Mouse (Mus musculus) urinary bladder, postnatal 25 days (tissue): Measurements from ENCODE around the gene Gm32717.
"Not testable (repeated sequence)": the region's sequence is repeated elsewhere in the genome, so short reads cannot be mapped to it uniquely, and the experiment has no call there.

Experiments used
- DNase-seq: peaks from one replicate; pipeline ENCODE4 v3.0.0; 2022; ENCODE audit warnings: low spot score

The Gm32717 gene

DNA sequence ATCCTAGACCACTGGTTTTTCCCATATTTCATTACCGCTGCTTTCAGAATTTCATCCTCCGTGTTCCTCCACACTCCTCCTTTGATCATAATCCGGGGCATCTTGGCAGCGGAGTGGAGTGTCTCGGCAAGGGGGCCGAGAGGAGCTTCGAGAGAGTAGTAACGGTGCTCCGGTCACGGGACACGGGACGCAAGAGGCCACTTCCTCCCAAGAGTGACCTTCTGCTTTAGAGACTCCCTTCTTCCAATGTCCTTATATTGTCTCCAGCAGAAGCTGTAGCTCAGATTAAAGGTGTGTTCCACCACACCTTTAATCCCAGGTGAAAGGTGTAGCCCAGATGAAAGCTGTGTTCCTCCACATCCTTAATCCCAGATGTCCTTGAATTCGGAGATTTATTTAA lies at the start of gene Gm32717:
TSS of gene Gm32717 (minus strand) at position 101 of the 400 bp plus-strand sequence.
- not testable (repeated sequence) for DNase-seq

DNA sequence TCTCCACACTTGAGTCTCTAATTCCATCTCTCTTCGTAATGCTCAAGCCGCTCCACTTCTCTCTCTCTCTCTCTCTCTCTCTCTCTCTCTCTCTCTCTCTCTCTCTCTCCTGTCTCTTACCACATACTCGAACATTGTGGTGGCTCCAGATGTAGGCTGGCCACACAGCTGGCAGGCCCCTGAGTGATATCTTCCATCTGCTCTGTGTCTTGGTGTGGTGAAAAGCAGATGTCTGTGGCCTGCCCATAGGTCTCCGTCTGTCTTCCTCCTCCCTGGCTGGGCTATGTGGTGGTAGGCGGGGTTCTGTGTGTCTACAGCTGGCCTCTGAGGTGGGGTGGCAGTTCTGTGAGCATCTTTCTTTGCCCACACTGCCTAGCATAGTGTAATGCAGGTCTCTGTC lies 42.4 kb upstream of the Gm32717 start:
- not testable (repeated sequence) for DNase-seq

DNA sequence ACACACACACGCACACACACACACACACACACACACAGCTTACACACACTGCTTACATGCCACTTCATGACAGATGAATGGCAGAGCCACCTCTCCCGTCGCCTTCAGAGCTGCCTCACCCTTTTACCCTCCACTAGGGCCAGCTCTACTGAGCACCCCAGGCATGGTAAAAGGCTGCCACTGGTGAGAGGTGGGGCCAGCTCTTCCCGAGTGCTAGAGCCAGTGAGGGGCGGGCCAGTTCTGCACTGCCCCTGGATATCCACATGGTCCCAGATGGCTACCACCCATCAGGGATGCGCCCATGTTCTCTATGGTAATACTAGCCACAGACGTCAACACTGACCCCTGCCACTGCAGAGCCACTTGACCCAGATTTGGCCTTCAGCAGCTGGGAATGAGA lies 42.0 kb upstream of the Gm32717 start:
- DNase-seq, result not testable (repeated sequence)

DNA sequence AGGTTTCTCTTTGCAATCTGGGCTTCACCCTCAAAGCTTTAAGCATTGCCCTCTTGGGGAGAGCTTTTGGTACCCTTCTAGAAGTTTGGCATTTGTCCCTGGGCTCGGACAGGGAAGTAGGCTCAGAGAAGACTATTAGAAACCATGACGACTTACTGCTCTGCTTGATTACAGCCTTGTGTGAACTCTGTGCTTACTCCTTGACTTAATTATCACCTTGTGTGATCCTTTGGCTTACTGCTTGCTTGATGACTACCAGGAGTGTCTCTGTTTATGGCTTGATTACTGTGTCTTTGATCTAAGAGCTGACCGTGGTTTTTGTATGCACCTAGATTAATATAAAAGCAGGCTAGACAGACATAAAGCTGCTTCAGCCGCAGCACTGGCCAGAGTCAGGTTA lies 37.5 kb upstream of the Gm32717 start:
- not testable (repeated sequence) for DNase-seq

DNA sequence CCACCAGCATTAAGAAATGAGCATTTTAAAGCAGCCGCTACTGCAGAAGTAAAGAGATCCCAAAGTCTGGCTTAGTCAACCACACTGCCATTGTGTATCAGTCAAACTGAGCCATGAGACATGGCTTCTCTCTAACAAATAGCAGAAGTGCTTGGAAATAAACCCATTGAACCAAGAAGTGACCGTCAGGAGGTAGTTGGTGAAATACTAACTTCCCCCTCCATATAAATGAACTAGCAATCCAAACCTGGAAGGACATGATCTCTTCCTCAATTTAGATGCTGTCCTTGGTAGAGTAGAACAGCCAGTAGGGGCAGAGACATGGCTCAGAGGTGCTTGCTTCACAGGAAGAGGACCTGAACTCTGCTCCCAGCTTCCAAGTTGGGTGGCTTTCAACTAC lies 30.8 kb upstream of the Gm32717 start:
- DNase-seq, result not testable (repeated sequence)

DNA sequence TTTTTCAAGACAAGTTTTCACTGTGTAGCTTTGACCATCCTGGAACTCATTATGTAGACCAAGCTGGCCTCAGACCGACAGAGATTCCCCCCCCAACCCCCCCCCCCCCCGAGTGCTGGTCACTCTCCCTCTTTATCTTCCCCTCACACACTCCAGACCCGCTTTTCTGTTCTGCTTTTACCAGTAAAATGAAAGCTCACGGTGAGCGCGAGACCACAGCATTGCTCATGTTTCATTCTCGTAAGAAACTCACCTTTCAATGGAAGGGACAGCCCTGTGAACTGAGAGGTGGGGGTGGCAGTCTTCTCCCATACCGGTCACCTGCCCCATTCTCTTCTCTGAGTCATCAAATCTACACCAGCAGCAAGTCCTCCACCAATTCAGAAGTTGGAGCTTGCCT lies 28.2 kb upstream of the Gm32717 start:
- DNase-seq, result not testable (repeated sequence)

DNA sequence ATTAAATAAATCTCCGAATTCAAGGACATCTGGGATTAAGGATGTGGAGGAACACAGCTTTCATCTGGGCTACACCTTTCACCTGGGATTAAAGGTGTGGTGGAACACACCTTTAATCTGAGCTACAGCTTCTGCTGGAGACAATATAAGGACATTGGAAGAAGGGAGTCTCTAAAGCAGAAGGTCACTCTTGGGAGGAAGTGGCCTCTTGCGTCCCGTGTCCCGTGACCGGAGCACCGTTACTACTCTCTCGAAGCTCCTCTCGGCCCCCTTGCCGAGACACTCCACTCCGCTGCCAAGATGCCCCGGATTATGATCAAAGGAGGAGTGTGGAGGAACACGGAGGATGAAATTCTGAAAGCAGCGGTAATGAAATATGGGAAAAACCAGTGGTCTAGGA lies 17.8 kb upstream of the Gm32717 start, which contains the start of gene Gm32802:
TSS of gene Gm32802 (plus strand) at position 301 of the 400 bp plus-strand sequence.
- not testable (repeated sequence) for DNase-seq

DNA sequence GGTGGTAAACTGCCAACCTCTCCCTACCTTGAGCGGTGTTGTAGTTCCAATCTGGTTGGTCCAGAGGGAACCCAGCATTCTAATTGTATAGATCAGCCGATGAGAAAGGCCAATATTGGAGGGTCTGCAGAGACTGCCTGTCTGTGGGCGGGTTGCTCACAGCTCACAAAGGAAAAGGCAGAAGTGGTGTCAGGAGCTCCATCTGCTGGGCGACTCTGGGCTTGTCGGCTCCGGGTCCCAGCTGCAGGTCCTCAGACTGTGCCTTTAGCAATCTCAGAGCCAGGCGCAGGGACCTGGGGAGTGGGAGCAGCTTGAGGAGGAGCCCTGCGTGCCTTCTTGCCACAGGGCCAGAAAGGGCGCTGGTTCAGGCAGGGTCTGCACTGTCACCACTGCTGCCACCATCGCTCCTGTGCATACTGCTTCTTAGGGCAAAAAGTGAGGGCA lies 10.3 kb upstream of the Gm32717 start:
- no peak for DNase-seq

DNA sequence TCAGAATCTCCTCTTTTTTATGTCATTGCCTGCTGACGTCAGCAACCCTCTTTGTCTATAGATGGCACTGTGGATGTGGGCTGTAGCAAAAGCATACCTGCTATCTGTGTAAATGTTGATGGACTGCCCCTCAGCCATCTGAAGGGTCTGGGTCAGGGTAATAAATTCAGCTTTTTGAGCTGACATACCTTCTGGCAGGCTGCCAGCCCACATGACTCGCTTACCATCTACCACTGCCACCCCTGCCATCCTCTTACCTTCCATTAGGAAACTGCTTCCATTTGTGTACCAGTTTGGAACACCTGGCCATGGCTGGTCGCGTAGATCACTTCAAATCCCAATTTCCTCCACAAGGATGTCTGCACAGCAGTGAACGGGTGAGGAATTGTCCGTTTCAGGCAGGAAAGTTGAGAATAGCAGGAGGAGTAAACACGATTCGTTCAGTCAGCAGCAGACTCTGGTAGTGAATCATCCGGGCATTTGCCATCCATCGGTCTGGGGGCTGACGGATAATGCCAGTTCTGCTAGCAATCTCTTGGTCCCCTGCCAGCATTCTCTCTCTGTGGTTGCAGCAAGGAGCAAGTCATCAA lies 8.5 kb upstream of the Gm32717 start:
- DNase-seq, result not testable (repeated sequence)

DNA sequence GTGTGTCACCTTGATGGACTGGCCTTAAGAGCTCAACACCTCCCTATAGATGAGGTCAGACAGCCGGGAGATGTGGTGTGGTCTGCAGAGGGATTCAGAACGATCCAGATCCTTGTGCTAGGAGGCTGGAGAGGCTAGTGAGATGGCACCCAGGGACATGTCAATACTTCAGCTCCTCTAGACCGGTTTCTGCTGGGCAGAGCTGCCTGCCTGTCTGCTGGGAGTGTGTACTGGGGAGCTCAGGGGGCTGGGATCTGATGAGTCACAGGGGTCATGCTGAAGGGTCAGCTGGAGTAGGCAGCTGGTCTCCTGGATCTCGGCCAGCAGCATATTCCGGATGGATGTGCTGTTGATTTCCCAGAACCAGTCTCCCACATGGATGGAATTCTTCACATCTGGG lies 8.0 kb downstream of the Gm32717 start:
- not testable (repeated sequence) for DNase-seq

DNA sequence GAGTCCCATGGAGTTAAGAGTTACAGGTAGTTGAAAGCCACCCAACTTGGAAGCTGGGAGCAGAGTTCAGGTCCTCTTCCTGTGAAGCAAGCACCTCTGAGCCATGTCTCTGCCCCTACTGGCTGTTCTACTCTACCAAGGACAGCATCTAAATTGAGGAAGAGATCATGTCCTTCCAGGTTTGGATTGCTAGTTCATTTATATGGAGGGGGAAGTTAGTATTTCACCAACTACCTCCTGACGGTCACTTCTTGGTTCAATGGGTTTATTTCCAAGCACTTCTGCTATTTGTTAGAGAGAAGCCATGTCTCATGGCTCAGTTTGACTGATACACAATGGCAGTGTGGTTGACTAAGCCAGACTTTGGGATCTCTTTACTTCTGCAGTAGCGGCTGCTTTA lies 13.0 kb downstream of the Gm32717 start:
- not testable (repeated sequence) for DNase-seq

DNA sequence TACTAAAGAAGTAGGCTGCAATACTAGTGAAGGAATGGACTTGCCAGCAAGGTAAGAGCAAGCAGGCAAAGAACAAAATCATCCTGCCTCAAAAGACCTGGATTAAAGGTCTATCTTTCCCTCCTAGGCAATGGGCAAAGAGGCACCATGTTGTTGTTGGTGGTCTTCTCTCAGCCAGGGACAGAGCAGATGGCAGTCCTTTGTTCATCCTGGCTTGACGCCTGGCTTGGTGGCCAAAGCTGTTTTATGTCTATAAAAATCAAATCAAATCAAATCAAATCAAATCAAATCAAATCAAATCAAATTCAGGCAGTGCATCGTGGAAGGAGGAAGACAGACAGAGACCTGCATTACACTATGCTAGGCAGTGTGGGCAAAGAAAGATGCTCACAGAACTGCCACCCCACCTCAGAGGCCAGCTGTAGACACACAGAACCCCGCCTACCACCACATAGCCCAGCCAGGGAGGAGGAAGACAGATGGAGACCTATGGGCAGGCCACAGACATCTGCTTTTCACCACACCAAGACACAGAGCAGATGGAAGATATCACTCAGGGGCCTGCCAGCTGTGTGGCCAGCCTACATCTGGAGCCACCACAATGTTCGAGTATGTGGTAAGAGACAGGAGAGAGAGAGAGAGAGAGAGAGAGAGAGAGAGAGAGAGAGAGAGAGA lies 24.7 kb downstream of the Gm32717 start:
- not testable (repeated sequence) for DNase-seq

DNA sequence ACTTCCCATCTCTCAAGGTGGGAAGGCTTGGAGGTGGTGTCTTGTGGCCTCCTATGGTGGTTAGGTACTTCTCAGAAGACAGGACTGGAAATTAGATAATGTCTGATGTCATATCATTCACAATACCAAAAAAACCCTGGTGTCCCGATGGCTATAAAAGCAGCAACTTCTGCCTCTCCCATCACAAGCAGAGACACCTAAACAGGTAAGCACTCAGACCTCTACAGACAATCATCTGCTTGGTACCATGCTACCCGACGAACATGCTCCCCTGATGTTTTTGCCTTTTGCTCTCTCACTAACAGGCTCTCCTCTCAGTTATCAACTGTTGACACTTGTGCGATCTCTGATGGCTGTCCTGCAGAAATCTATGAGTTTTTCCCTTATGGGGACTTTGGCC lies 35.9 kb downstream of the Gm32717 start, which contains the start of gene Il22:
TSS of gene Il22 (plus strand) at position 301 of the 400 bp plus-strand sequence.
- DNase-seq, result no peak

DNA sequence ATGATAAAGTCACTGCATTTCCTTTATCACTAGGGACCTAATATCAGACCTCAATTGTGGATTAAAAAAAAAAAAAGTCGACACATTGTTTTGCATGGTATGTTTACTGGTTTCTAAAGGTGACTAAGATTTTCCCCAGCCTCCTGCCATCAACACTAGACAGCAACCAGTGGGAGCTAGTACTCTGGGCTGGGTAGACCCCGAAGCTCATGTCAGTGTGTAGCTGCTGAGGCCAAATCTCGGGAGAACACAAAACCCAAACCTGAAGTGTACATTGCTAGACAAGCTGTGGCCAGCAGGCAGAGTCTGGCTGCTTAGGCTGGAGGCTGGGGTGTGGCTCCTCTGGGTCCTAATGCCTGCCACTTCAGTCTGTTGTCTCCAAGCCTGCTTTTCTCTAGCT lies 45.4 kb downstream of the Gm32717 start:
- not testable (repeated sequence) for DNase-seq
